Mouse (Mus musculus): ENCODE measurements around the gene Cubn. TPM values are rescaled to one million over a fixed set of nuclear protein-coding genes. Genes with fewer than 3 reads are reported as not detected.
A peak's percentile ranks its signal among the peaks of the same experiment; 100 is the strongest.

Gene Cubn
- total and polyA plus RNA-seq, 3 experiments, result 0.03 to 0.09 (median 0.04) TPM

DNA sequence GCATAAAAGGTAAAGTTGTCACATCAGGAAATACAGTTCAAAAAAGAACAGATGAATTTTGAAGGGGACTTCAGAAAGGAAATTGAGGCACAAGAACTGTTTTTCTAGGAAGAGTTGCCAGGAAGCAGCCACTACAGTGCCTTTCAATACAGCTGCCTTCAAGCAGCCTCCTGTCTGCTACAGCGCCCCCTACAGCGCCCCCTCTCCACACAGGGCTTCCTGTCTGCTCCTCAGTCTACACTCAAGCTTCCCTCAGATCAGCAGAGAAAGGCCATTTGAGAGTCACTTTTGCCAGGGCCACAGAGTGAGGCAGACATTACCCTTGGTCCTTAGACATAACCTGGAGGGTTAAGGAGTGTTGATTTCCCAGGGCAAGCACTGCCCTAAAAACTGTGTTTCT lies 46.1 kb upstream of the Cubn start:
- in situ Hi-C loops (cut with MboI; ENCODE audit: low pct_ligation_motif_present, low pct_unique_long_range_greater_than_20kb, low sequenced_read_pairs), result no loop called here

DNA sequence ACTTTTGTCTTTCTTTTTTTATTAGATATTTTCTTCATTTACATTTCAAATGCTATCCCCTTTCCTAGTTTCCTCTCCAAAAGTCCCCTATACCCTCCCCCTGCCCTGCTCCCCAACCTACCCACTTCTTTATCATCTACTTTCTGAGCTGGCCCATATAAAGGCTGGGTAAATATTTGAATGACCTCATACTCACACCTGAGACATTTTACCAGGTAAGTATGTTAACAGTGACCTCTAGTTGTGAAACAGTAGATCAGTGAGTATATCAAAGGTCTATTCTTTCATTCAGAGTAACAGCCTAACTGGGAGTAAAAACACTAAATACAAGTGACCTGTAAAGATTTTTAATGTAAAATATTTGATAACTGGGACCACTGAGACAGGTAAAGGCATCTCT lies 45.1 kb upstream of the Cubn start:
- no peaks in the 10 kb centered on the region for H3K9me3 ChIP-seq (replicated peaks; ENCODE audit: low read length)
- H3K27ac ChIP-seq (ENCODE audit: insufficient read depth, low read depth), result no peak overlapping the region
- in situ Hi-C loops (cut with MboI; ENCODE audit: low pct_ligation_motif_present, low pct_unique_long_range_greater_than_20kb, low sequenced_read_pairs) (no loop called here), dilution Hi-C loops (cut with MboI; ENCODE audit: extremely low pct_ligation_motif_present, extremely low pct_unique_long_range_greater_than_20kb, low sequenced_read_pairs) (no loop called here)
- no peak overlapping the region for H3K4me2 ChIP-seq (ENCODE audit: insufficient read depth, low read depth, poor library complexity, severe bottlenecking)
- H3K27me3 ChIP-seq (replicated peaks), result no peaks in the 10 kb centered on the region
- no peaks in the 10 kb centered on the region for H3K36me3 ChIP-seq (replicated peaks in 1 of 2; ENCODE audit: control insufficient read depth in 1 of 2, insufficient read depth in 1 of 2, low read length in 1 of 2)
- H3K4me3 ChIP-seq (replicated peaks in 1 of 3; ENCODE audit: low read depth in 2 of 3, low read length in 2 of 3, poor library complexity in 1 of 3), result no peak overlapping the region
- H3K4me1 ChIP-seq (ENCODE audit: control insufficient read depth in 1 of 2, insufficient read depth in 2 of 2), result peaks cover 3 to 11% of the 10 kb centered on the region in 2 experiments; a peak in 2 of 4 replicates
- no peak for TF ChIP-seq EP300 (IDR thresholded peaks at IDR 0.05; ENCODE audit: low read length)
- TF ChIP-seq USF2 (conservative IDR thresholded peaks at IDR 0.05; ENCODE audit: low read depth, low read length), result no peak
- no peak for TF ChIP-seq ZKSCAN1 (IDR thresholded peaks at IDR 0.05; ENCODE audit: borderline replicate concordance, low read depth, low read length)
- TF ChIP-seq NRF1 (IDR thresholded peaks at IDR 0.05; ENCODE audit: low read depth, low read length), result no peak
- no peak for TF ChIP-seq ZMIZ1 (IDR thresholded peaks at IDR 0.05; ENCODE audit: low read depth, low read length)
- TF ChIP-seq CTCF (conservative IDR thresholded peaks at IDR 0.05 in 1 of 2, IDR thresholded peaks at IDR 0.05 in 1 of 2; ENCODE audit: low read depth in 2 of 2, low read length in 2 of 2), result peak in 1 of 2 experiments; percentile 27; a peak in 2 of 4 replicates
- TF ChIP-seq ZNF384 (IDR thresholded peaks at IDR 0.05; ENCODE audit: low read depth, low read length), result no peak
- TF ChIP-seq PAX5 (IDR thresholded peaks at IDR 0.05; ENCODE audit: low read length), result no peak
- TF ChIP-seq RAD21 (IDR thresholded peaks at IDR 0.05; ENCODE audit: low read depth, low read length), result peak; percentile 38
- no peak for TF ChIP-seq CHD2 (IDR thresholded peaks at IDR 0.05; ENCODE audit: low read length)
- TF ChIP-seq RCOR1 (conservative IDR thresholded peaks at IDR 0.05; ENCODE audit: low read depth, low read length), result no peak
- no peak for DNase-seq (ENCODE audit: extremely low read depth)
- no peak overlapping the region for H3K9ac ChIP-seq (ENCODE audit: insufficient read depth, low read depth)
- H3K79me2 ChIP-seq (replicated peaks; ENCODE audit: control insufficient read depth, extremely low read depth, insufficient read depth, poor library complexity, severe bottlenecking), result peaks cover under 1% of the 10 kb centered on the region

More for the DNA sequence above, 46.1 kb upstream of the Cubn start:
- no peak for TF ChIP-seq UBTF (IDR thresholded peaks at IDR 0.05; ENCODE audit: low read depth, low read length)
- TF ChIP-seq ZKSCAN1 (IDR thresholded peaks at IDR 0.05; ENCODE audit: borderline replicate concordance, low read depth, low read length), result no peak
- 0 out of 2 replicates have a peak, but pooled peaks have one; percentile 7 for TF ChIP-seq SMC3 (IDR thresholded peaks at IDR 0.05; ENCODE audit: low read depth, low read length)
- no peak for TF ChIP-seq E2F4 (IDR thresholded peaks at IDR 0.05; ENCODE audit: insufficient replicate concordance, low read depth, low read length)
- no peak for TF ChIP-seq NRF1 (IDR thresholded peaks at IDR 0.05; ENCODE audit: low read depth, low read length)
- no peak for TF ChIP-seq CHD2 (IDR thresholded peaks at IDR 0.05; ENCODE audit: low read length)
- TF ChIP-seq CTCF (conservative IDR thresholded peaks at IDR 0.05 in 1 of 2, IDR thresholded peaks at IDR 0.05 in 1 of 2; ENCODE audit: low read depth in 2 of 2, low read length in 2 of 2), result peak; percentile 18 to 60; a peak in 2 of 4 replicates
- DNase-seq (ENCODE audit: extremely low read depth), result peak; percentile 31
- Histone ChIP-seq H3K79me2 (replicated peaks; ENCODE audit: control insufficient read depth, extremely low read depth, insufficient read depth, poor library complexity, severe bottlenecking) (peaks cover 4% of the 10 kb centered on the region), H3K4me2 (ENCODE audit: insufficient read depth, low read depth, poor library complexity, severe bottlenecking) (no peak overlapping the region), H3K9ac (ENCODE audit: insufficient read depth, low read depth) (no peak overlapping the region), H3K9me3 (replicated peaks; ENCODE audit: low read length) (no peaks in the 10 kb centered on the region), H3K36me3 (replicated peaks in 1 of 2; ENCODE audit: control insufficient read depth in 1 of 2, insufficient read depth in 1 of 2, low read length in 1 of 2) (no peaks in the 10 kb centered on the region), H3K4me1 (ENCODE audit: control insufficient read depth in 1 of 2, insufficient read depth in 2 of 2) (peaks cover 3 to 11% of the 10 kb centered on the region in 2 experiments; a peak in 2 of 4 replicates), H3K27ac (ENCODE audit: insufficient read depth, low read depth) (no peak overlapping the region), H3K27me3 (replicated peaks) (no peaks in the 10 kb centered on the region), H3K4me3 (replicated peaks in 1 of 3; ENCODE audit: low read depth in 2 of 3, low read length in 2 of 3, poor library complexity in 1 of 3) (no peak overlapping the region)
- dilution Hi-C loops (cut with MboI; ENCODE audit: extremely low pct_ligation_motif_present, extremely low pct_unique_long_range_greater_than_20kb, low sequenced_read_pairs), result no loop called here
